Mouse (Mus musculus) right cerebral cortex, postnatal 36 days (tissue): ENCODE data around the gene Mmrn2.
"Not testable (repeated sequence)": the region's sequence is repeated elsewhere in the genome, so short reads cannot be mapped to it uniquely, and the experiment has no call there.

ENCODE experiments used
- DNase-seq, 2 experiments: peaks; one replicate each; pipeline ENCODE4 v3.0.0; 2022; ENCODE audit warnings: low spot score in 2 of 2, mixed read lengths in 1 of 2

The Mmrn2 gene

GRCm38 (mm10) chr14:34362135-34362534 lies 13.1 kb upstream of the Mmrn2 start:
- DNase-seq, result no peak

- DNase-seq, result peak; percentile 39 to 55
Observed at GRCm38 (mm10) chr14:34362726-34363445, 12.4 kb upstream of the Mmrn2 start.

GRCm38 (mm10) chr14:34363490-34364253 lies 11.6 kb upstream of the Mmrn2 start:
- DNase-seq, result peak; percentile 20 to 23

- not testable (repeated sequence) for DNase-seq
Observed at GRCm38 (mm10) chr14:34364254-34365146, 10.8 kb upstream of the Mmrn2 start.

- no peak for DNase-seq
Observed at GRCm38 (mm10) chr14:34365147-34365507, 10.1 kb upstream of the Mmrn2 start.

- DNase-seq, result no peak
Observed at GRCm38 (mm10) chr14:34370203-34370602, 5.1 kb upstream of the Mmrn2 start.

GRCm38 (mm10) chr14:34370921-34371320 lies 4.3 kb upstream of the Mmrn2 start:
- DNase-seq, result no peak

- no peak for DNase-seq
Observed at GRCm38 (mm10) chr14:34371763-34372162, 3.5 kb upstream of the Mmrn2 start.

- no peak for DNase-seq
Observed at GRCm38 (mm10) chr14:34372646-34373045, 2.6 kb upstream of the Mmrn2 start.

- no peak for DNase-seq
Observed at GRCm38 (mm10) chr14:34373581-34373980, 1.7 kb upstream of the Mmrn2 start.

GRCm38 (mm10) chr14:34374577-34374976 lies 688 bp upstream of the Mmrn2 start, which contains the start of gene Sncg:
Gene Sncg, minus strand, starts transcription at chr14:34374789.
- DNase-seq, result no peak

GRCm38 (mm10) chr14:34375941-34376340 lies 676 bp downstream of the Mmrn2 start:
- DNase-seq, result no peak

- DNase-seq, result no peak
Observed at GRCm38 (mm10) chr14:34377121-34377520, 1.9 kb downstream of the Mmrn2 start.

- no peak for DNase-seq
Observed at GRCm38 (mm10) chr14:34378560-34379331, 3.5 kb downstream of the Mmrn2 start.

GRCm38 (mm10) chr14:34382921-34383704 lies 7.8 kb downstream of the Mmrn2 start:
- DNase-seq, result no peak

GRCm38 (mm10) chr14:34393295-34393694 lies 18.0 kb downstream of the Mmrn2 start:
- no peak for DNase-seq

GRCm38 (mm10) chr14:34397871-34398270 lies 22.6 kb downstream of the Mmrn2 start:
- no peak for DNase-seq

- no peak for DNase-seq
Observed at GRCm38 (mm10) chr14:34398901-34399300, 23.6 kb downstream of the Mmrn2 start.

- no peak for DNase-seq
Observed at GRCm38 (mm10) chr14:34399301-34399700, 24.0 kb downstream of the Mmrn2 start.

- no peak for DNase-seq
Observed at GRCm38 (mm10) chr14:34400021-34400420, 24.8 kb downstream of the Mmrn2 start.
